Mouse (Mus musculus) CD4-positive, CD25-positive, alpha-beta regulatory T cell (primary cell): ENCODE measurements around the gene Mcee. TPM values are rescaled to one million over a fixed set of nuclear protein-coding genes. Genes with fewer than 3 reads are reported as not detected.

ENCODE experiments used
- polyA plus RNA-seq: library from polyadenylated mRNA; unstranded; fragments of 100-300 nt; shearing (Covaris generic); gene quantifications from one replicate; pipeline ENCODE4 v1.2.1, GENCODE M21; 2017

Mcee gene
- 29.4 TPM for polyA plus RNA-seq

DNA sequence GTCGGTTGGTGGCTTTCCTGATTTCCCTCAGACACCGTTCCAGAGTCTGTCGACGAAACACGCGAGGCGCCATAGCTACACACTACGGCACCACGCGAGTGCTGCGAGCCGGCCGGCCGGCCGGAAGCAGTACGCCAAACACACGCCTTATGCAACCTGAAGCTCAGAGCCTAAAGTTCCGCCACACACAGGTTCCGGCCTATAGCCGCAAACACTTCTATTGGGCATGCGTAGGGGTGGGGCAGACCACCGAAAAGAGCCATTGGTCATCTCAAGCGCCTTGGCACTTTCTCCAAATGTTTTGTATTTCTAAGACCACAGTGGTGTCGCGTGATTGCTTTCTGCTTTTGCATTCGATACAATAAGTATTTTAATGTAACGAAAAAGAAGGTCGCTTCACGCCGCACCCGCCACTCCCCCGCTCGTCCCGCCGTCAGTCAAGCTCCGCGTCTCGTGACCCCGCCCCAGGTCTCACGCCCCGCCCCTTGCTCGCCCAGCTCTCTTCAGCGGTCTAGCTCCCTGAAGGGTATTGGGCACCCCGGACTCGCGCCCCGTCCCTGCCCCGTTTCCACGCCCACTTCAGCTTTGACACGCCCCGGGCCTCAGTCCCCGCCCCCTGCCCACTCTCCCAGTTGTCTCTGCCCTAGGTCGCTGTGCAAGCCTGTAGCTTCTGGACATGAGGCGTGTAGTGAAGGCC, at the start of gene Mcee, which contains the start of gene Mphosph10:
Gene Mcee (plus strand): TSS at position 486 of the 697 bp plus-strand sequence.
Gene Mphosph10 (minus strand): TSS at position 147 of the 697 bp plus-strand sequence.

GRCm38 (mm10) chr7:64373830-64374562, 18.4 kb upstream of the Mcee start, which contains the start of gene Fan1:
TSS of gene Fan1 (minus strand) at chr7:64374095.

Other genes starting within 250 kb of the Mcee start
- 11.9 TPM for gene Trpm1, start 238.8 kb upstream of the Mcee start, polyA plus RNA-seq
- gene Mtmr10, start 105.0 kb upstream of the Mcee start, polyA plus RNA-seq, result 11.1 TPM
- 9.1 TPM for gene Fan1, start 18.5 kb upstream of the Mcee start, polyA plus RNA-seq
- gene Mphosph10, start 339 bp upstream of the Mcee start, polyA plus RNA-seq, result 51.4 TPM
- not detected for gene Apba2, start 109.1 kb downstream of the Mcee start, polyA plus RNA-seq